Comparison of ENCODE assay signal across 8 mouse cellular contexts in genomic region chr7:125469937-125470336, GRCm38 (mm10). TPM values are rescaled to one million over a fixed set of nuclear protein-coding genes. Genes with fewer than 3 reads are reported as not detected.
DNase-seq lines count a peak whose midpoint lies in the region; ATAC-seq and TF ChIP-seq lines count a peak whose summit lies in the region.

No protein-coding gene starts in this region.

- H3K4me3 ChIP-seq in kidney, embryonic 14.5 days (ENCODE audit: low read length) = no peak overlapping the region
- H3K4me3 ChIP-seq in liver, postnatal 0 days (ENCODE audit: low read depth, low read length) = no peak overlapping the region
- H3K4me3 ChIP-seq in olfactory bulb, adult 2 months (ENCODE audit: insufficient read depth, low read depth, low read length) = no peak overlapping the region

- ATAC-seq in kidney, embryonic 14.5 days (ENCODE audit: low FRiP score, low TSS enrichment) = peak; percentile 26; the same call in 1 of the 2 replicates
- no peak for ATAC-seq in liver, postnatal 0 days

- no peak for TF ChIP-seq POLR2A in olfactory bulb, adult 2 months (IDR thresholded peaks at IDR 0.05; ENCODE audit: insufficient read depth, low read depth, low read length)

- H3K27ac ChIP-seq in kidney, embryonic 14.5 days (ENCODE audit: low read depth, low read length) = no peak overlapping the region
- no peak overlapping the region for H3K27ac ChIP-seq in liver, postnatal 0 days (ENCODE audit: low read depth)
- H3K27ac ChIP-seq in olfactory bulb, adult 2 months (ENCODE audit: insufficient read depth, low read depth, low read length) = no peak overlapping the region

- DNase-seq in 3T3-L1 (ENCODE audit: low read depth, low spot score) (peak; percentile 83), WW6 (ENCODE audit: low read depth, low spot score) (peak; percentile 33)
- DNase-seq in cerebellum, postnatal 36 days = peak; percentile 61 to 64
- peak; percentile 74 to 87 for DNase-seq in heart, adult 18-20 months
- DNase-seq in liver, postnatal 0 days = peak; percentile 81
- peak; percentile 39 for DNase-seq in testis, postnatal 14 days (ENCODE audit: low spot score)

- no peaks in the 10 kb centered on the region for H3K9me3 ChIP-seq in kidney, embryonic 14.5 days (ENCODE audit: control insufficient read depth, low read length)
- no peaks in the 10 kb centered on the region for H3K9me3 ChIP-seq in liver, postnatal 0 days (ENCODE audit: low read length)

- no peak overlapping the region for H3K4me2 ChIP-seq in kidney, embryonic 14.5 days (replicated peaks; ENCODE audit: low read depth, low read length)
- no peak overlapping the region for H3K4me2 ChIP-seq in liver, postnatal 0 days (ENCODE audit: low read depth, low read length)

- peaks cover 61% of the 10 kb centered on the region for H3K36me3 ChIP-seq in kidney, embryonic 14.5 days (ENCODE audit: control insufficient read depth, insufficient read depth, low read length)
- peaks cover 46% of the 10 kb centered on the region for H3K36me3 ChIP-seq in liver, postnatal 0 days (replicated peaks; ENCODE audit: insufficient read depth, low read length)

- H3K9ac ChIP-seq in kidney, embryonic 14.5 days (ENCODE audit: low read depth, low read length) = no peak overlapping the region
- H3K9ac ChIP-seq in liver, postnatal 0 days (replicated peaks) = no peak overlapping the region

- 40% methylated on average over 5 of the region's 5 CpGs for WGBS in kidney, embryonic 14.5 days
- WGBS in liver, postnatal 0 days (ENCODE audit: insufficient replicate concordance) = 32% methylated on average over 5 of the region's 5 CpGs
- 33% methylated on average over 5 of the region's 5 CpGs for WGBS in olfactory bulb, adult 2 months

- peak; percentile 96 for TF ChIP-seq CTCF in liver, postnatal 0 days (IDR thresholded peaks at IDR 0.05; ENCODE audit: low read depth)
- peak; percentile 65 for TF ChIP-seq CTCF in olfactory bulb, adult 2 months (IDR thresholded peaks at IDR 0.05; ENCODE audit: insufficient read depth, low read depth, low read length)

- H3K4me1 ChIP-seq in kidney, embryonic 14.5 days (ENCODE audit: control insufficient read depth, insufficient read depth, low read length) = peaks cover 10% of the 10 kb centered on the region
- H3K4me1 ChIP-seq in liver, postnatal 0 days (ENCODE audit: insufficient read depth) = peaks cover 23% of the 10 kb centered on the region
- H3K4me1 ChIP-seq in olfactory bulb, adult 2 months (ENCODE audit: control insufficient read depth, insufficient read depth, low read length) = peaks cover 4% of the 10 kb centered on the region; the same call in 1 of the 2 replicates

- TF ChIP-seq EP300 in liver, postnatal 0 days (IDR thresholded peaks at IDR 0.05; ENCODE audit: low read depth) = no peak

- H3K27me3 ChIP-seq in kidney, embryonic 14.5 days (ENCODE audit: control insufficient read depth, insufficient read depth, low read length) = no peaks in the 10 kb centered on the region
- H3K27me3 ChIP-seq in liver, postnatal 0 days (ENCODE audit: insufficient read depth, low read length) = no peaks in the 10 kb centered on the region

RNA-seq across cellular contexts. Expression of gene Nsmce1, which starts 21.5 kb away (rescaled TPM):
- 10 to 100 TPM; 32.3 to 35.1 TPM for total RNA-seq in heart, adult 18-20 months (2021)
- 137 and 157 TPM in 2 replicates for polyA plus RNA-seq in kidney, embryonic 14.5 days (2014; fragmentation: Nextera tagmentation; extraction: Ambion mirVana)
- 47.6 and 49.2 TPM in 2 replicates for polyA plus RNA-seq in liver, postnatal 0 days (2015; fragmentation: Nextera tagmentation; extraction: Ambion mirVana)
- not detected in 2 replicates for polyA plus RNA-seq in olfactory bulb, adult 2 months (2012; ENCODE audit: insufficient read depth, insufficient read length, low replicate concordance, missing spikeins)

RNA-seq across cellular contexts. Expression of gene Kdm8, which starts 25.5 kb away (rescaled TPM):
- 1 to 10 TPM; 3.6 to 5.2 TPM for total RNA-seq in heart, adult 18-20 months (2021)
- 9.6 and 12.7 TPM in 2 replicates for polyA plus RNA-seq in kidney, embryonic 14.5 days (2014; fragmentation: Nextera tagmentation; extraction: Ambion mirVana)
- 2.1 and 2.8 TPM in 2 replicates for polyA plus RNA-seq in liver, postnatal 0 days (2015; fragmentation: Nextera tagmentation; extraction: Ambion mirVana)
- polyA plus RNA-seq in olfactory bulb, adult 2 months (2012; ENCODE audit: insufficient read depth, insufficient read length, low replicate concordance, missing spikeins) = not detected in 2 replicates

Comparison
In these comparisons a context has a peak if more than half of its experiments do, and no peak if none do; other contexts are left out.
1. DNase-seq: peak in every context shown above with its lines; median percentile 83 in 3T3-L1; 81 in liver, postnatal 0 days; 80 in heart, adult 18-20 months; 62 in cerebellum, postnatal 36 days; 39 in testis, postnatal 14 days; 33 in WW6.